Mouse (Mus musculus) lung, postnatal 36 days (tissue): ENCODE measurements around the gene Exoc4.

Experiments used
- DNase-seq: peaks from one replicate; pipeline ENCODE4 v3.0.0; 2022; ENCODE audit warnings: mixed read lengths

The Exoc4 gene

GRCm38 (mm10) chr6:33310486-33310885 is 61.6 kb downstream of the Exoc4 start:
- no peak for DNase-seq

- DNase-seq, result peak; percentile 15
Observed at GRCm38 (mm10) chr6:33322849-33323248, 74.0 kb downstream of the Exoc4 start.

- DNase-seq, result peak; percentile 5
Observed at GRCm38 (mm10) chr6:33323386-33323785, 74.5 kb downstream of the Exoc4 start.

- DNase-seq, result no peak
Observed at GRCm38 (mm10) chr6:33328326-33328725, 79.4 kb downstream of the Exoc4 start.

GRCm38 (mm10) chr6:33347088-33347775 is 98.3 kb downstream of the Exoc4 start:
- no peak for DNase-seq

GRCm38 (mm10) chr6:33361613-33362012 is 112.7 kb downstream of the Exoc4 start:
- no peak for DNase-seq

- peak; percentile 18 for DNase-seq
Observed at GRCm38 (mm10) chr6:33380517-33380916, 131.6 kb downstream of the Exoc4 start.

- no peak for DNase-seq
Observed at GRCm38 (mm10) chr6:33382176-33382575, 133.3 kb downstream of the Exoc4 start.

GRCm38 (mm10) chr6:33392020-33392419 is 143.1 kb downstream of the Exoc4 start:
- peak; percentile 8 for DNase-seq

- no peak for DNase-seq
Observed at GRCm38 (mm10) chr6:33399491-33399890, 150.6 kb downstream of the Exoc4 start.

- DNase-seq, result peak; percentile 20
Observed at GRCm38 (mm10) chr6:33401161-33401560, 152.3 kb downstream of the Exoc4 start.

- peak; percentile 2 for DNase-seq
Observed at GRCm38 (mm10) chr6:33405562-33406275, 156.8 kb downstream of the Exoc4 start.

- DNase-seq, result no peak
Observed at GRCm38 (mm10) chr6:33409586-33409985, 160.7 kb downstream of the Exoc4 start.

- no peak for DNase-seq
Observed at GRCm38 (mm10) chr6:33425007-33425406, 176.1 kb downstream of the Exoc4 start.

GRCm38 (mm10) chr6:33431207-33431787 is 182.4 kb downstream of the Exoc4 start:
- DNase-seq, result no peak

GRCm38 (mm10) chr6:33440508-33440907 is 191.6 kb downstream of the Exoc4 start:
- no peak for DNase-seq

- DNase-seq, result no peak
Observed at GRCm38 (mm10) chr6:33453810-33454209, 204.9 kb downstream of the Exoc4 start.

GRCm38 (mm10) chr6:33454354-33454753 is 205.5 kb downstream of the Exoc4 start:
- DNase-seq, result no peak

- no peak for DNase-seq
Observed at GRCm38 (mm10) chr6:33455238-33455637, 206.4 kb downstream of the Exoc4 start.

GRCm38 (mm10) chr6:33464862-33465261 is 216.0 kb downstream of the Exoc4 start:
- DNase-seq, result no peak

- no peak for DNase-seq
Observed at GRCm38 (mm10) chr6:33465392-33465791, 216.5 kb downstream of the Exoc4 start.

GRCm38 (mm10) chr6:33466168-33466839 is 217.4 kb downstream of the Exoc4 start:
- no peak for DNase-seq

- no peak for DNase-seq
Observed at GRCm38 (mm10) chr6:33468480-33468879, 219.6 kb downstream of the Exoc4 start.
